Mouse (Mus musculus) hindbrain, embryonic 15.5 days (tissue): Measurements from ENCODE around the gene Zfp12. TPM values are rescaled to one million over a fixed set of nuclear protein-coding genes. Genes with fewer than 3 reads are reported as not detected.

Experiments
- ATAC-seq: fragments of 200-750 bp; cut with Nextera tagmentation; 2 replicates; pipeline ENCODE4 v1.8.0; 2017; ENCODE audit warnings: low read depth, moderate number of reproducible peaks, moderate TSS enrichment; ENCODE audit not compliant: low FRiP score
- H3K27ac ChIP-seq: fragments of 300-500 bp; sonication (generic); replicated peaks from 2 replicates; pipeline ENCODE4 v1.5.1; 2015; ENCODE audit warnings: mild to moderate bottlenecking, inconsistent platforms
- H3K27me3 ChIP-seq: fragments of 300-500 bp; sonication (generic); 2 replicates; pipeline ENCODE4 v1.6.1; 2015; ENCODE audit warnings: control low read depth, inconsistent platforms
- H3K36me3 ChIP-seq: fragments of 300-500 bp; sonication (generic); 2 replicates; pipeline ENCODE4 v1.6.1; 2015; ENCODE audit warnings: control low read depth, inconsistent platforms
- H3K4me1 ChIP-seq: fragments of 300-500 bp; sonication (generic); replicated peaks from 2 replicates; pipeline ENCODE4 v1.6.1; 2015; ENCODE audit warnings: control low read depth, inconsistent platforms
- H3K4me2 ChIP-seq: fragments of 300-500 bp; sonication (generic); 2 replicates; pipeline ENCODE4 v1.6.1; 2015; ENCODE audit warnings: moderate library complexity, mild to moderate bottlenecking, inconsistent platforms
- H3K4me3 ChIP-seq: fragments of 300-500 bp; sonication (generic); 2 replicates; pipeline ENCODE4 v1.5.1; 2015; ENCODE audit warnings: mild to moderate bottlenecking, inconsistent platforms
- H3K9ac ChIP-seq: fragments of 300-500 bp; sonication (generic); 2 replicates; pipeline ENCODE4 v1.6.1; 2015; ENCODE audit warnings: inconsistent platforms
- H3K9me3 ChIP-seq: fragments of 300-500 bp; sonication (generic); 2 replicates; pipeline ENCODE4 v1.6.1; 2016; ENCODE audit warnings: control low read depth, inconsistent platforms
- WGBS: fragments of 180-500 bp; shearing (Covaris S2); methylation state at CpG from one replicate; pipeline ENCODE4 v1.1.7; 2015; 5-methylcytosine and 5-hydroxymethylcytosine counted together
- polyA plus RNA-seq: library from polyadenylated mRNA; unstranded; fragments of >200 nt; fragmentation: Nextera tagmentation; extraction: Ambion mirVana; gene quantifications from 2 replicates; pipeline ENCODE4 v1.2.1, GENCODE M21; 2015

Zfp12 gene
- polyA plus RNA-seq, 1 experiment from 2014 or later, result 19.1 TPM

GRCm38 (mm10) chr5:143252039-143252438 lies 17.1 kb downstream of the Zfp12 start:
- no peak overlapping the region for H3K4me2 ChIP-seq
- ATAC-seq, result peak; percentile 9; the same call in 1 of the 2 replicates
- no peak overlapping the region for H3K4me3 ChIP-seq
- peaks cover 11% of the 10 kb centered on the region for H3K4me1 ChIP-seq
- H3K36me3 ChIP-seq, result peaks cover 44% of the 10 kb centered on the region
- H3K9ac ChIP-seq, result no peak overlapping the region
- 54% methylated on average over 6 of the region's 6 CpGs for WGBS
- no peak overlapping the region for H3K27ac ChIP-seq
- H3K9me3 ChIP-seq, result no peaks in the 10 kb centered on the region
- peaks cover 14% of the 10 kb centered on the region for H3K27me3 ChIP-seq

GRCm38 (mm10) chr5:143252791-143253185 lies 17.8 kb downstream of the Zfp12 start:
- H3K36me3 ChIP-seq, result peaks cover 37% of the 10 kb centered on the region
- no peak for ATAC-seq
- H3K27me3 ChIP-seq, result peaks cover 21% of the 10 kb centered on the region
- no peak overlapping the region for H3K4me3 ChIP-seq
- no peak overlapping the region for H3K27ac ChIP-seq
- H3K9ac ChIP-seq, result no peak overlapping the region
- WGBS, result 41% methylated on average over 18 of the region's 18 CpGs
- no peaks in the 10 kb centered on the region for H3K9me3 ChIP-seq
- no peak overlapping the region for H3K4me2 ChIP-seq
- H3K4me1 ChIP-seq, result peaks cover 11% of the 10 kb centered on the region

GRCm38 (mm10) chr5:143253186-143253880 lies 18.4 kb downstream of the Zfp12 start:
- 9% methylated on average over 92 of the region's 103 CpGs for WGBS
- Histone ChIP-seq H3K27me3 (peaks cover 26% of the 10 kb centered on the region), H3K27ac (no peak overlapping the region), H3K36me3 (peaks cover 36% of the 10 kb centered on the region), H3K9ac (no peak overlapping the region), H3K4me1 (peaks cover 11% of the 10 kb centered on the region), H3K4me2 (peak overlapping the region; percentile 50), H3K4me3 (peak overlapping the region; percentile 23), H3K9me3 (no peaks in the 10 kb centered on the region)
- no peak for ATAC-seq

DNA sequence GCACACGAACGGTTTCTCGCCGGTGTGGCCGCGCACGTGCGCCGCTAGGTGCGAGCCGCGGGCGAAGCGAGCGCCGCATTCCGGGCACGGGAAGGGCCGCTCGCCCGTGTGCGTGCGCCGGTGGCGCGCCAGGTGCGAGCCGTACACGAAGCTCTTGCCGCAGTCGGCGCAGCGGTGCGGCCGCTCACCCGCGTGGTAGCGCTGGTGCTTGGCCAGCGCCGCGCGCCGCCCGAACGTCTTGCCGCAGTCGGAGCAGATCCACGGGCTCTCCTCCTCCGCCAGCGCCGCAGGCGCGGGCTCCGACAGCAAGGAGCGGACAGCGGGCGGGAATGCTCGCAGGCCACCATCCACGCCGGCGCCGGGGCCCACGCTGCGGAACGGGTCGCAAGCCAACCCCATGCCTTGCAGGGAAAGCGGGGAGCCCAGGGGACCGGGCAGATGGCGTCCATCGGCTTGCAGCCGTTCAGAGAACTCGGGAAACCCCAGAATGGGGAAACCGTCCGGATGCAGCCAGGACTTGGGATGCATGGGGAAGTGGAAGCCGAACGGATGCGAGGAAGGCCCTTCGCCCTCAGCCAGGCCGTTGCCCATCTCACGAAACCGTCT lies 19.0 kb downstream of the Zfp12 start:
- Histone ChIP-seq H3K4me1 (peaks cover 11% of the 10 kb centered on the region), H3K4me3 (peak overlapping the region; percentile 23), H3K4me2 (peak overlapping the region; percentile 50), H3K27ac (no peak overlapping the region; the same call in 1 of the 2 replicates), H3K27me3 (peaks cover 29% of the 10 kb centered on the region), H3K9me3 (no peaks in the 10 kb centered on the region), H3K9ac (no peak overlapping the region), H3K36me3 (peaks cover 35% of the 10 kb centered on the region)
- ATAC-seq, result no peak
- 8% methylated on average over 77 of the region's 81 CpGs for WGBS

DNA sequence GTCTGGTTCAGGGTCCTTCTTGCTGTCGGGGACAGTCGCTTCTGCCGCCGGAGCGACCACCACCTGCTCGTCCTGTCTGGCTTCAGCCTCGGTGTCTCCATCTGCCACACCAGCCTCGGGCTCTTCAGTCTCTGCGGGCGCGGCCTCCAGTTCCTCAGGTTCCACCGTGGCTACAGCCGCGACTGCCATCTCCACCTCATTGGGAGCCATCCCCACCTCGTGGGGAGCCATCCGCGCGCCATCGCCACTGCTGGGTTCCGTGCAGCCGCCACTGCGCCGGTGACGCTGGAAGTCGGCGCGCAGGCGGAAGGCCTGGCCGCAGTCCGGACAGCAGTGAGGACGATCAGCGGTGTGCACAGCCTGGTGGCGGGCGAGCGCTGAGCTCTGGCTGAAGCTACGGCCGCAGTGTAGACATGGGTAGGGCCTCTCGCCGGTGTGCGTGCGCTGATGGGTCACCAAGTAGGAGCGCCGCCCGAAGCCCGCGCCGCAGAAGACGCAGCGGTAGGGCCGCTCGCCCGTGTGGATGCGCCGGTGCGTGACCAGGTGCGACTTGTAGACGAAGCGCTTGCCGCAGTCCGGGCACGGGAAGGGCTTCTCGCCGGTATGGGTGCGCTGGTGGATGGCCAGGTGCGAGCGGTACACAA lies 19.6 kb downstream of the Zfp12 start:
- 0 out of 2 replicates have a peak overlapping the region, but pooled peaks have one; percentile 50 for H3K4me2 ChIP-seq
- WGBS, result 21% methylated on average over 66 of the region's 66 CpGs
- peaks cover 38% of the 10 kb centered on the region for H3K36me3 ChIP-seq
- H3K9me3 ChIP-seq, result no peaks in the 10 kb centered on the region
- no peak overlapping the region for H3K4me3 ChIP-seq
- no peak overlapping the region for H3K27ac ChIP-seq
- no peak for ATAC-seq
- peaks cover 11% of the 10 kb centered on the region for H3K4me1 ChIP-seq
- peaks cover 29% of the 10 kb centered on the region for H3K27me3 ChIP-seq
- H3K9ac ChIP-seq, result no peak overlapping the region

DNA sequence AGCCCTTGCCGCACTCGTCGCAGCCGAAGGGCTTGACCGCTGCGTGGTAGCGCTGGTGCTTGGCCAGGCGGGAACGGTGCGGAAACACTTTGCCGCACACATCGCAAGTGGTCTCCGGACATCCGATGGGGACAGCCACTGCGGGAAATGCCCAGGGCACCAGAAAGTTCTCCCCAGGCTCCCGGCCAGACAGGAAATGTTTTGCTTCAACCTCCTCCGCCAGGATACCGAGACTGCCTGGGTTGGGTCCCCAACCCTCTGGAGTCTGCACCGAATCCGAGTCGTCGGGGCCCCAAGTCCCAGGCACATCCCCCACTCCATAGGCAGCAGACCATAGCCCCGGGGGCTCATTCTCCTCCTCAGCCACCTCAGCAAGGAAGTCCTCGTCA lies 20.2 kb downstream of the Zfp12 start:
- no peak overlapping the region for H3K9ac ChIP-seq
- ATAC-seq, result no peak
- peaks cover 11% of the 10 kb centered on the region for H3K4me1 ChIP-seq
- no peak overlapping the region for H3K27ac ChIP-seq
- H3K9me3 ChIP-seq, result no peaks in the 10 kb centered on the region
- H3K4me3 ChIP-seq, result no peak overlapping the region
- WGBS, result 35% methylated on average over 24 of the region's 24 CpGs
- no peak overlapping the region for H3K4me2 ChIP-seq
- H3K27me3 ChIP-seq, result peaks cover 29% of the 10 kb centered on the region
- peaks cover 42% of the 10 kb centered on the region for H3K36me3 ChIP-seq

- Histone ChIP-seq H3K27ac (no peak overlapping the region), H3K4me1 (peaks cover 11% of the 10 kb centered on the region), H3K4me2 (no peak overlapping the region), H3K9me3 (no peaks in the 10 kb centered on the region), H3K4me3 (no peak overlapping the region), H3K27me3 (peaks cover 29% of the 10 kb centered on the region), H3K9ac (no peak overlapping the region), H3K36me3 (peaks cover 49% of the 10 kb centered on the region)
- ATAC-seq, result no peak
- WGBS, result 89% methylated on average over 5 of the region's 5 CpGs
These were observed 20.8 kb downstream of the Zfp12 start for GRCm38 (mm10) chr5:143255802-143256201.

DNA sequence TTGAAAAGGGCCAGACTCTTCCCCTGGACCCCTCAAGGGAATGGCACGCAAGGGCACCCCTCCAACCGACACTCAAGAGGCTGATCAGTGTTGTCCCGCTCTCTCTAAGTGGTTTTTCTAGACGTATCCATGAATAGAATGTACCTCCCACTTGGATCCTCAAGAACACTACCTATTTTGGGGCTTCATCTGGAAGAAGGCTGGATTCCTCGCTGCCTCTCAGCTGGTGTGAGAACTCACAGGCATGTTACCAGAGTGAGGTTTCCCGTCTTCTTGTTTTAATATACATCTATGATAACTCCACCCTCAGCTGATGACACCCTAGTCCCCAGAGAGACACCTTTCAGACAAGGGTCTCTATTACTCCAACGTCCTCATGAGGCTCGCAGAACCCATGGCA lies 26.7 kb downstream of the Zfp12 start:
- Histone ChIP-seq H3K4me3 (no peak overlapping the region), H3K36me3 (peaks cover 54% of the 10 kb centered on the region), H3K9me3 (no peaks in the 10 kb centered on the region), H3K4me2 (no peak overlapping the region), H3K27me3 (peaks cover 19% of the 10 kb centered on the region), H3K4me1 (peaks cover 1% of the 10 kb centered on the region), H3K27ac (no peak overlapping the region), H3K9ac (no peak overlapping the region)
- 95% methylated on average over 8 of the region's 8 CpGs for WGBS
- no peak for ATAC-seq

GRCm38 (mm10) chr5:143264689-143265088 lies 29.7 kb downstream of the Zfp12 start:
- Histone ChIP-seq H3K4me3 (no peak overlapping the region), H3K36me3 (peaks cover 44% of the 10 kb centered on the region), H3K4me1 (peaks cover 23% of the 10 kb centered on the region), H3K27ac (no peak overlapping the region), H3K27me3 (no peaks in the 10 kb centered on the region), H3K9ac (no peak overlapping the region), H3K4me2 (no peak overlapping the region), H3K9me3 (no peaks in the 10 kb centered on the region)
- ATAC-seq, result no peak
- 92% methylated on average over 10 of the region's 10 CpGs for WGBS

DNA sequence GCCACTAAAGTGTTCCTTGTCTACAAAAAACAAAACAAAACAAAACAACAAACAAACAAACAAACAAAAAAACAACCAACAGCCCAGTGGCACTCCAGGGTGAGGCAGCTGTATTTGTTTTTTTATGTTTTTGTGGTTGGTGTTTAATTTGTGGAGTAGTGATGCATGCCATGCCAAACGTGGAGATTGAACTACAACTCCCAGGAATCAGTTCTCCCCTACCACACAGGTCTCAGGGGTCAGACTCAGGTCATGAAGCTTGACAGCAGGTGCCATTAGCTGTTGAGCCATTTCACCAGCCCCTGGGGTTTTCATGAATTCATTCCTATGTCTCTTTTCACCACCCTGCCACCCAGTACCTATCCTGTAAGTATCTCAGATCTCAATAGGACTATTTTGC lies 30.4 kb downstream of the Zfp12 start:
- Histone ChIP-seq H3K36me3 (peaks cover 38% of the 10 kb centered on the region), H3K4me3 (no peak overlapping the region), H3K27me3 (no peaks in the 10 kb centered on the region), H3K4me1 (peaks cover 27% of the 10 kb centered on the region), H3K27ac (no peak overlapping the region), H3K9me3 (no peaks in the 10 kb centered on the region), H3K4me2 (no peak overlapping the region), H3K9ac (no peak overlapping the region)
- 40% methylated on average over 1 of the region's 1 CpGs for WGBS
- no peak for ATAC-seq

DNA sequence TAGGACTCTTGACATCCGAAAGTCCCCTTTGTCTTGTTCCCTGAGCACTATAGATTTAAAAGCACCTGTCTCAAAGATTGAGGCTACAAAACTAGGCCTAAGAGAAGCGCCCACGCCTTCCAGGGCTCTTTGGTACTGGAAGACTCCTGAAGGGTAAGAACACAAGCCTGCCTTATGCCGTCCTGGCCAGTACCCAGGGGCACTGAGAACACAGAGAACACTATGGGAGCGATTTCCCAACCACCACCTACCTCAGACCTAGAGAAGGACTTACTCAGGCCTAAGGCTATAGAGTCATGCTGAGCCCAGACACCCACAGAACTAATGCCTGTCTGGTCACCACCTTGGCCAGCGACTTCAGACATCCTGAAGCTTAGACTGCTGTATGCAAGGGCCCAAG lies 31.8 kb downstream of the Zfp12 start:
- no peak overlapping the region for H3K27ac ChIP-seq
- no peak overlapping the region for H3K4me2 ChIP-seq
- no peak overlapping the region for H3K4me3 ChIP-seq
- peaks cover 41% of the 10 kb centered on the region for H3K4me1 ChIP-seq
- ATAC-seq, result no peak
- peaks cover 27% of the 10 kb centered on the region for H3K36me3 ChIP-seq
- no peaks in the 10 kb centered on the region for H3K27me3 ChIP-seq
- H3K9ac ChIP-seq, result no peak overlapping the region
- no peaks in the 10 kb centered on the region for H3K9me3 ChIP-seq
- WGBS, result 87% methylated on average over 6 of the region's 6 CpGs

GRCm38 (mm10) chr5:143268985-143269362 lies 34.0 kb downstream of the Zfp12 start:
- Histone ChIP-seq H3K27me3 (no peaks in the 10 kb centered on the region), H3K36me3 (peaks cover 5% of the 10 kb centered on the region; the same call in 1 of the 2 replicates), H3K4me1 (peaks cover 45% of the 10 kb centered on the region), H3K27ac (peak overlapping the region; percentile 89), H3K9ac (peak overlapping the region; percentile 97), H3K9me3 (no peaks in the 10 kb centered on the region), H3K4me2 (peak overlapping the region; percentile 91), H3K4me3 (peak overlapping the region; percentile 94)
- 16% methylated on average over 8 of the region's 8 CpGs for WGBS
- no peak for ATAC-seq
